Mouse (Mus musculus) layer of hippocampus, postnatal 10 days (tissue): Measurements from ENCODE around the gene Ada. TPM values are rescaled to one million over a fixed set of nuclear protein-coding genes. Genes with fewer than 3 reads are reported as not detected.

Experiments
- total RNA-seq, 2 experiments: library from RNA; stranded (reverse); gene quantifications; 2 replicates each; pipeline ENCODE4 v1.2.3; 2021

Ada gene
- total RNA-seq, 2 experiments from 2014 or later, result 3.0 to 3.3 TPM

Other genes with a start within 250 kb of the Ada start
- not detected for gene Hnf4a, start 243.4 kb downstream of the Ada start, total RNA-seq
- 10 to 100 TPM; 51.4 to 51.8 TPM for gene Ttpal, start 147.9 kb downstream of the Ada start, total RNA-seq
- 100 to 1,000 TPM; 168 to 196 TPM for gene Serinc3, start 105.1 kb downstream of the Ada start, total RNA-seq
- gene Pkig, start 91.9 kb downstream of the Ada start, total RNA-seq, result 10 to 100 TPM; 75.4 to 87.8 TPM
- under 1 TPM in 1 of 2 experiments, not detected in 1; 0.27 TPM for gene Ccn5, start 70.6 kb upstream of the Ada start, total RNA-seq
- not detected for gene Kcnk15, start 103.4 kb upstream of the Ada start, total RNA-seq
- 10 to 100 TPM; 55.6 to 57.2 TPM for gene Rims4, start 168.4 kb upstream of the Ada start, total RNA-seq
- 100 to 1,000 TPM; 562 to 599 TPM for gene Ywhab, start 244.7 kb upstream of the Ada start, total RNA-seq